Mouse (Mus musculus) lung, postnatal 0 days (tissue): Measurements from ENCODE around the gene Ly86. TPM values are rescaled to one million over a fixed set of nuclear protein-coding genes. Genes with fewer than 3 reads are reported as not detected.

Source experiments
- ATAC-seq: fragments of 200-750 bp; cut with Nextera tagmentation; 2 replicates; pipeline ENCODE4 v1.8.0; 2017; ENCODE audit warnings: moderate library complexity
- DNase-seq: peaks from one replicate; pipeline ENCODE4 v3.0.0-alpha.2; 2016; ENCODE audit warnings: low spot score
- H3K27ac ChIP-seq: fragments of 300-500 bp; sonication (generic); 2 replicates; pipeline ENCODE4 v1.5.1; 2014; ENCODE audit warnings: antibody characterized with exemption, mild to moderate bottlenecking, low read length, mixed read lengths
- H3K27me3 ChIP-seq: fragments of 300-500 bp; sonication (generic); replicated peaks from 2 replicates; pipeline ENCODE4 v1.6.1; 2014; ENCODE audit warnings: low read length, mixed read lengths; ENCODE audit not compliant: insufficient read depth
- H3K36me3 ChIP-seq: fragments of 300-500 bp; sonication (generic); 2 replicates; pipeline ENCODE4 v1.6.1; 2014; ENCODE audit warnings: low read length, mixed read lengths; ENCODE audit not compliant: insufficient read depth
- H3K4me1 ChIP-seq: fragments of 300-500 bp; sonication (generic); 2 replicates; pipeline ENCODE4 v1.6.1; 2014; ENCODE audit warnings: antibody characterized with exemption, low read depth, low read length, mixed read lengths; ENCODE audit not compliant: insufficient read depth
- H3K4me2 ChIP-seq: fragments of 300-500 bp; sonication (generic); replicated peaks from 2 replicates; pipeline ENCODE4 v1.6.1; 2014; ENCODE audit warnings: low read depth, mild to moderate bottlenecking, low read length, moderate library complexity, mixed read lengths
- H3K4me3 ChIP-seq: fragments of 300-500 bp; sonication (generic); 2 replicates; pipeline ENCODE4 v1.5.1; 2014; ENCODE audit warnings: low read depth, low read length
- H3K9ac ChIP-seq: fragments of 300-500 bp; sonication (generic); replicated peaks from 2 replicates; pipeline ENCODE4 v1.6.1; 2014; ENCODE audit warnings: low read depth, mild to moderate bottlenecking
- H3K9me3 ChIP-seq: fragments of 300-500 bp; sonication (generic); 2 replicates; pipeline ENCODE4 v1.6.1; 2016; ENCODE audit warnings: low read length, mixed read lengths
- CTCF ChIP-seq: IDR thresholded peaks from 2 replicates; pipeline ENCODE4 v1.5.1; 2016; ENCODE audit warnings: antibody characterized with exemption, mild to moderate bottlenecking
- EP300 ChIP-seq: IDR thresholded peaks from 2 replicates; pipeline ENCODE4 v1.6.1; 2016; ENCODE audit warnings: antibody characterized with exemption, mild to moderate bottlenecking, control low read depth
- WGBS: fragments of 180-500 bp; shearing (Covaris S2); extraction: QIAGEN DNeasy Blood & Tissue Kit; methylation state at CpG from one replicate; pipeline ENCODE4 v1.1.7; 2014; 5-methylcytosine and 5-hydroxymethylcytosine counted together
- polyA plus RNA-seq: library from polyadenylated mRNA; unstranded; fragments of >200 nt; fragmentation: Nextera tagmentation; extraction: Ambion mirVana; gene quantifications from 2 replicates; pipeline ENCODE4 v1.2.1, GENCODE M21; 2015

Gene Ly86
- polyA plus RNA-seq, 1 experiment from 2014 or later, result 13.8 TPM

GRCm38 (mm10) chr13:37355642-37356331, 10.8 kb downstream of the Ly86 start:
- H3K4me1 ChIP-seq, result no peaks in the 10 kb centered on the region
- H3K4me2 ChIP-seq, result no peak overlapping the region
- no peaks in the 10 kb centered on the region for H3K36me3 ChIP-seq
- H3K27me3 ChIP-seq, result no peaks in the 10 kb centered on the region
- no peaks in the 10 kb centered on the region for H3K9me3 ChIP-seq
- WGBS, result 76% methylated on average over 10 of the region's 10 CpGs
- no peak for TF ChIP-seq CTCF
- no peak for TF ChIP-seq EP300
- peak; percentile 29 for DNase-seq
- ATAC-seq, result no peak
- no peak overlapping the region for H3K9ac ChIP-seq
- H3K27ac ChIP-seq, result no peak overlapping the region
- no peak overlapping the region for H3K4me3 ChIP-seq

GRCm38 (mm10) chr13:37356549-37356948, 11.5 kb downstream of the Ly86 start:
- ATAC-seq (no peak), DNase-seq (peak; percentile 24)
- no peaks in the 10 kb centered on the region for H3K27me3 ChIP-seq
- H3K4me1 ChIP-seq, result no peaks in the 10 kb centered on the region
- TF ChIP-seq EP300 (no peak), CTCF (no peak)
- no peak overlapping the region for H3K4me3 ChIP-seq
- no peaks in the 10 kb centered on the region for H3K36me3 ChIP-seq
- H3K9me3 ChIP-seq, result no peaks in the 10 kb centered on the region
- H3K27ac ChIP-seq, result no peak overlapping the region
- 88% methylated on average over 2 of the region's 2 CpGs for WGBS
- no peak overlapping the region for H3K4me2 ChIP-seq
- H3K9ac ChIP-seq, result no peak overlapping the region

- DNase-seq, result peak; percentile 59
- 71% methylated on average over 2 of the region's 2 CpGs for WGBS
- no peak for TF ChIP-seq CTCF
- TF ChIP-seq EP300, result no peak
- Histone ChIP-seq H3K4me3 (no peak overlapping the region), H3K27ac (no peak overlapping the region), H3K27me3 (no peaks in the 10 kb centered on the region), H3K36me3 (no peaks in the 10 kb centered on the region), H3K9me3 (no peaks in the 10 kb centered on the region), H3K4me2 (no peak overlapping the region), H3K9ac (no peak overlapping the region), H3K4me1 (no peaks in the 10 kb centered on the region)
- peak; percentile 66 for ATAC-seq
Observed at GRCm38 (mm10) chr13:37358112-37358511, 13.1 kb downstream of the Ly86 start.

GRCm38 (mm10) chr13:37361249-37361648, 16.2 kb downstream of the Ly86 start:
- Histone ChIP-seq H3K4me1 (peaks cover 3% of the 10 kb centered on the region; the same call in 1 of the 2 replicates), H3K27ac (peak overlapping the region; percentile 59; the same call in 1 of the 2 replicates), H3K27me3 (no peaks in the 10 kb centered on the region), H3K9me3 (no peaks in the 10 kb centered on the region), H3K4me2 (no peak overlapping the region), H3K4me3 (no peak overlapping the region), H3K9ac (no peak overlapping the region), H3K36me3 (no peaks in the 10 kb centered on the region)
- WGBS, result 33% methylated on average over 1 of the region's 1 CpGs
- ATAC-seq, result peak; percentile 72
- DNase-seq, result peak; percentile 72
- TF ChIP-seq EP300, result peak; percentile 78
- no peak for TF ChIP-seq CTCF

GRCm38 (mm10) chr13:37364351-37364750, 19.3 kb downstream of the Ly86 start:
- Histone ChIP-seq H3K4me3 (no peak overlapping the region), H3K27me3 (no peaks in the 10 kb centered on the region), H3K4me2 (no peak overlapping the region), H3K27ac (no peak overlapping the region), H3K9me3 (no peaks in the 10 kb centered on the region), H3K9ac (no peak overlapping the region), H3K4me1 (peaks cover 3% of the 10 kb centered on the region; the same call in 1 of the 2 replicates), H3K36me3 (no peaks in the 10 kb centered on the region)
- no peak for ATAC-seq
- DNase-seq, result no peak
- WGBS, result 60% methylated on average over 5 of the region's 5 CpGs
- TF ChIP-seq EP300 (no peak), CTCF (no peak)

GRCm38 (mm10) chr13:37376411-37376810, 31.4 kb downstream of the Ly86 start:
- no peak for ATAC-seq
- no peaks in the 10 kb centered on the region for H3K27me3 ChIP-seq
- H3K36me3 ChIP-seq, result no peaks in the 10 kb centered on the region
- no peak overlapping the region for H3K4me3 ChIP-seq
- 56% methylated on average over 5 of the region's 5 CpGs for WGBS
- H3K4me1 ChIP-seq, result no peaks in the 10 kb centered on the region
- H3K9ac ChIP-seq, result no peak overlapping the region
- no peak for DNase-seq
- no peak overlapping the region for H3K27ac ChIP-seq
- TF ChIP-seq EP300 (no peak), CTCF (no peak)
- no peaks in the 10 kb centered on the region for H3K9me3 ChIP-seq
- H3K4me2 ChIP-seq, result no peak overlapping the region
